Mouse (Mus musculus) forebrain, embryonic 13.5 days (tissue): ENCODE measurements around the gene Ccdc103. TPM values are rescaled to one million over a fixed set of nuclear protein-coding genes. Genes with fewer than 3 reads are reported as not detected.

Source experiments
- ATAC-seq: fragments of 200-750 bp; cut with Nextera tagmentation; 2 replicates; pipeline ENCODE4 v1.8.0; 2017
- H3K27ac ChIP-seq: fragments of 300-500 bp; sonication (generic); 2 replicates; pipeline ENCODE4 v1.5.1; 2015; ENCODE audit warnings: inconsistent platforms, mild to moderate bottlenecking, moderate library complexity
- H3K27me3 ChIP-seq: fragments of 300-500 bp; sonication (generic); 2 replicates; pipeline ENCODE4 v1.6.1; 2015; ENCODE audit warnings: mild to moderate bottlenecking, inconsistent platforms
- H3K36me3 ChIP-seq: fragments of 300-500 bp; sonication (generic); 2 replicates; pipeline ENCODE4 v1.6.1; 2015; ENCODE audit warnings: mild to moderate bottlenecking, inconsistent platforms; ENCODE audit not compliant: poor library complexity, severe bottlenecking
- H3K4me1 ChIP-seq: fragments of 300-500 bp; sonication (generic); 2 replicates; pipeline ENCODE4 v1.6.1; 2015; ENCODE audit warnings: inconsistent platforms
- H3K4me2 ChIP-seq: fragments of 300-500 bp; sonication (generic); 2 replicates; pipeline ENCODE4 v1.6.1; 2015; ENCODE audit warnings: inconsistent platforms, mild to moderate bottlenecking, moderate library complexity
- H3K4me3 ChIP-seq: fragments of 300-500 bp; sonication (generic); 2 replicates; pipeline ENCODE4 v1.5.1; 2015; ENCODE audit warnings: mild to moderate bottlenecking, inconsistent platforms
- H3K9ac ChIP-seq: fragments of 300-500 bp; sonication (generic); 2 replicates; pipeline ENCODE4 v1.6.1; 2015; ENCODE audit warnings: mild to moderate bottlenecking, inconsistent platforms
- H3K9me3 ChIP-seq: fragments of 300-500 bp; sonication (generic); replicated peaks from 2 replicates; pipeline ENCODE4 v1.6.1; 2016; ENCODE audit warnings: inconsistent platforms
- WGBS: fragments of 180-500 bp; shearing (Covaris S2); methylation state at CpG from one replicate; pipeline ENCODE4 v1.1.7; 2015; 5-methylcytosine and 5-hydroxymethylcytosine counted together
- polyA plus RNA-seq: library from polyadenylated mRNA; unstranded; fragments of >200 nt; fragmentation: Nextera tagmentation; extraction: Ambion mirVana; gene quantifications from 2 replicates; pipeline ENCODE4 v1.2.1, GENCODE M21; 2015

Ccdc103 gene
- polyA plus RNA-seq, 1 experiment from 2014 or later, result 1.8 TPM

GRCm38 (mm10) chr11:102895779-102896178, 14.8 kb downstream of the Ccdc103 start:
- Histone ChIP-seq H3K36me3 (no peaks in the 10 kb centered on the region), H3K4me2 (no peak overlapping the region), H3K4me3 (no peak overlapping the region), H3K27me3 (peaks cover 57% of the 10 kb centered on the region), H3K9me3 (no peaks in the 10 kb centered on the region), H3K27ac (no peak overlapping the region), H3K9ac (0 out of 2 replicates have a peak overlapping the region, but pooled peaks have one; percentile 21), H3K4me1 (peaks cover 15% of the 10 kb centered on the region)
- no peak for ATAC-seq
- WGBS, result 85% methylated on average over 9 of the region's 9 CpGs

DNA sequence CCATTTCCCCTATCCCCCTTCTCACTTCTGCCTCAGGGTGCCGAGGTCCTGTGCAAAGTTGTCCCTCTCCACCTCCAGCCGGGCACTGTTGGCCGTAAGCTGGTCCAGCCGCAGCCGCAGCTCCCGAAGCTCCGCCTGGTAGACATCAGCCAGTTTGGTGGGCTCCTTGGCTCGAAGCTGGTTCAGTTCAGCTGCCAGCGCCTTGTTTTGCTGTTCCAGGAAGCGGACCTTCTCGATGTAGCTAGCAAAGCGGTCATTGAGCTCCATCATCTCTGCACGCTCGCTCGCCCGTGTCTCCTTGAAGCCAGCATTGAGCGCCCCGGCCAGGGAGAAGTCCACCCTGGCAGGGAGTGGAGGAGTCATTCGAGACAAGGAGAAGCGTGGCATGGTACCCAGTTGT, 15.6 kb downstream of the Ccdc103 start:
- 82% methylated on average over 20 of the region's 20 CpGs for WGBS

GRCm38 (mm10) chr11:102898408-102898807, 17.4 kb downstream of the Ccdc103 start:
- H3K36me3 ChIP-seq, result no peaks in the 10 kb centered on the region
- no peak overlapping the region for H3K4me2 ChIP-seq
- WGBS, result 64% methylated on average over 9 of the region's 9 CpGs
- no peak overlapping the region for H3K4me3 ChIP-seq
- peaks cover 9% of the 10 kb centered on the region for H3K4me1 ChIP-seq
- H3K9ac ChIP-seq, result peak overlapping the region; percentile 21; the same call in 1 of the 2 replicates
- no peak overlapping the region; the same call in 1 of the 2 replicates for H3K27ac ChIP-seq
- H3K9me3 ChIP-seq, result no peaks in the 10 kb centered on the region
- peak; percentile 64; the same call in 1 of the 2 replicates for ATAC-seq
- H3K27me3 ChIP-seq, result peaks cover 34% of the 10 kb centered on the region

More for the DNA sequence above, 15.6 kb downstream of the Ccdc103 start:
- no peaks in the 10 kb centered on the region for H3K9me3 ChIP-seq
- no peak overlapping the region for H3K4me2 ChIP-seq
- no peak overlapping the region for H3K27ac ChIP-seq
- ATAC-seq, result no peak
- H3K36me3 ChIP-seq, result no peaks in the 10 kb centered on the region
- peaks cover 49% of the 10 kb centered on the region for H3K27me3 ChIP-seq
- H3K4me1 ChIP-seq, result peaks cover 15% of the 10 kb centered on the region
- 0 out of 2 replicates have a peak overlapping the region, but pooled peaks have one; percentile 3 for H3K9ac ChIP-seq
- H3K4me3 ChIP-seq, result no peak overlapping the region

- H3K9me3 ChIP-seq, result no peaks in the 10 kb centered on the region
- no peak within 1 kb of the TSS for H3K27ac ChIP-seq
- peaks cover 11% of the 10 kb centered on the region; the same call in 1 of the 2 replicates for H3K27me3 ChIP-seq
- H3K36me3 ChIP-seq, result peaks cover 13% of the 10 kb centered on the region
- no peak within 1 kb of the TSS for H3K4me3 ChIP-seq
- 0 out of 2 replicates have a peak, but pooled peaks cover 14% of the 10 kb centered on the region for H3K4me1 ChIP-seq
- no peak within 1 kb of the TSS for H3K9ac ChIP-seq
- 15% methylated on average over 7 of the region's 7 CpGs for WGBS
- H3K4me2 ChIP-seq, result no peak within 1 kb of the TSS
- ATAC-seq, result peak; percentile 50
These were observed 19.8 kb downstream of the Ccdc103 start, which contains the start of gene Gfap for GRCm38 (mm10) chr11:102900763-102901162. Gfap (minus strand) TSS chr11:102900912.

- 67% methylated on average over 4 of the region's 4 CpGs for WGBS
- H3K36me3 ChIP-seq, result peaks cover 17% of the 10 kb centered on the region
- ATAC-seq, result 0 out of 2 replicates have a peak, but pooled peaks have one; percentile 17
- H3K9ac ChIP-seq, result no peak overlapping the region
- no peak overlapping the region for H3K4me3 ChIP-seq
- H3K4me1 ChIP-seq, result 0 out of 2 replicates have a peak, but pooled peaks cover 14% of the 10 kb centered on the region
- H3K27me3 ChIP-seq, result peaks cover 8% of the 10 kb centered on the region; the same call in 1 of the 2 replicates
- no peak overlapping the region for H3K4me2 ChIP-seq
- H3K27ac ChIP-seq, result no peak overlapping the region
- H3K9me3 ChIP-seq, result no peaks in the 10 kb centered on the region
These were observed 20.2 kb downstream of the Ccdc103 start for GRCm38 (mm10) chr11:102901199-102901598.

GRCm38 (mm10) chr11:102902107-102902506, 21.1 kb downstream of the Ccdc103 start:
- no peaks in the 10 kb centered on the region for H3K9me3 ChIP-seq
- no peak overlapping the region for H3K9ac ChIP-seq
- H3K4me1 ChIP-seq, result 0 out of 2 replicates have a peak, but pooled peaks cover 14% of the 10 kb centered on the region
- no peak overlapping the region for H3K4me2 ChIP-seq
- H3K27ac ChIP-seq, result no peak overlapping the region
- 75% methylated on average over 5 of the region's 5 CpGs for WGBS
- H3K27me3 ChIP-seq, result 0 out of 2 replicates have a peak, but pooled peaks cover 1% of the 10 kb centered on the region
- no peak for ATAC-seq
- no peak overlapping the region for H3K4me3 ChIP-seq
- peaks cover 26% of the 10 kb centered on the region for H3K36me3 ChIP-seq

- H3K9me3 ChIP-seq, result no peaks in the 10 kb centered on the region
- 89% methylated on average over 7 of the region's 7 CpGs for WGBS
- no peak overlapping the region for H3K9ac ChIP-seq
- H3K4me3 ChIP-seq, result no peak overlapping the region
- no peaks in the 10 kb centered on the region for H3K27me3 ChIP-seq
- peaks cover 42% of the 10 kb centered on the region for H3K36me3 ChIP-seq
- H3K4me1 ChIP-seq, result 0 out of 2 replicates have a peak, but pooled peaks cover 8% of the 10 kb centered on the region
- no peak overlapping the region for H3K4me2 ChIP-seq
- ATAC-seq, result no peak
- no peak overlapping the region for H3K27ac ChIP-seq
These were observed 22.6 kb downstream of the Ccdc103 start for GRCm38 (mm10) chr11:102903654-102904053.

GRCm38 (mm10) chr11:102911376-102911775, 30.4 kb downstream of the Ccdc103 start:
- 73% methylated on average over 7 of the region's 7 CpGs for WGBS

DNA sequence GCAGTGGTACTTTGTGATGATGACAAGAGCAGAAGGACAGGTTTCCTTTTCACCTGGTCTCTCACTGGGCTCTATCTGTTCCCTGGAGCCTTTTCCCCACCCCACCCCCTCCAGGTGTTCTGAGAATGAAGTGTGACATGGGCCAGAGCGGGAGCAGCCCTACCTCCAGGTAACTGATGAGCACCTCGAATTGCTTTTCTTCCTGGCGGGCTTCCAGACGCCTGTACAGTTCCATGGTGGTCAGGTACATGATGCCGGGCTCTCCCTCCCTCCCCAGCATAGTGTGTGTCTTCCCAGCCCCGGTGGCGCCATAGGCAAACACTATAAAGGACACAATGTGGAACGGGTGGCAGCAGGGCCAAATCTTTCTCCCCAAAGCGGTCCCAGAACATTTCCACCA, 34.4 kb downstream of the Ccdc103 start:
- Histone ChIP-seq H3K9ac (no peak overlapping the region), H3K36me3 (peaks cover 57% of the 10 kb centered on the region)
- 91% methylated on average over 9 of the region's 9 CpGs for WGBS

More at GRCm38 (mm10) chr11:102911376-102911775, 30.4 kb downstream of the Ccdc103 start:
- Histone ChIP-seq H3K4me1 (no peaks in the 10 kb centered on the region), H3K4me2 (no peak overlapping the region), H3K9me3 (no peaks in the 10 kb centered on the region), H3K9ac (no peak overlapping the region), H3K27me3 (no peaks in the 10 kb centered on the region), H3K27ac (no peak overlapping the region), H3K36me3 (peaks cover 97% of the 10 kb centered on the region), H3K4me3 (no peak overlapping the region)
- ATAC-seq, result no peak

DNA sequence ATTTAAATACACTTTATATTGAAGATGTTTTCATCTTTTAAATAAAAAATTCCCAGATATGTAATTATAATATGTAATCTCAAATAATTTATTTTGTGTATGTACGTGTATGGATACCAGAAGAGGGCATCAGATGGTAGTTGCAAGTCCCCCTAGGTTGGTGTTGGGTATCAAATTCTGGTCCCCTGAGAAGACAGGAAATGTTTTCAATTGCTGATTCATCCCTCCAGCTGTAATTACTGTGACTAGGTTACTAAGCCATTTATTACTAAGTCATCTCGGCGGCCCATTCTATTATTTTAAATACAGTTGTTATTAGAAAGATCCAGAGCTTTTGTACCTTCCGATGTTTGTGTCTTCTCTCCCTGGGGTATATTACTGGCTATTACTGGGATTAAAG, 37.1 kb downstream of the Ccdc103 start:
- Histone ChIP-seq H3K4me2 (no peak overlapping the region), H3K27ac (no peak overlapping the region), H3K4me3 (no peak overlapping the region), H3K9ac (no peak overlapping the region), H3K9me3 (no peaks in the 10 kb centered on the region), H3K27me3 (no peaks in the 10 kb centered on the region), H3K36me3 (peaks cover 39% of the 10 kb centered on the region), H3K4me1 (peaks cover 19% of the 10 kb centered on the region)
- WGBS, result 94% methylated on average over 4 of the region's 4 CpGs
- no peak for ATAC-seq

More for the DNA sequence above, 34.4 kb downstream of the Ccdc103 start:
- Histone ChIP-seq H3K4me1 (no peaks in the 10 kb centered on the region), H3K27me3 (no peaks in the 10 kb centered on the region), H3K4me3 (no peak overlapping the region), H3K9me3 (no peaks in the 10 kb centered on the region), H3K27ac (no peak overlapping the region), H3K4me2 (no peak overlapping the region)
- no peak for ATAC-seq

DNA sequence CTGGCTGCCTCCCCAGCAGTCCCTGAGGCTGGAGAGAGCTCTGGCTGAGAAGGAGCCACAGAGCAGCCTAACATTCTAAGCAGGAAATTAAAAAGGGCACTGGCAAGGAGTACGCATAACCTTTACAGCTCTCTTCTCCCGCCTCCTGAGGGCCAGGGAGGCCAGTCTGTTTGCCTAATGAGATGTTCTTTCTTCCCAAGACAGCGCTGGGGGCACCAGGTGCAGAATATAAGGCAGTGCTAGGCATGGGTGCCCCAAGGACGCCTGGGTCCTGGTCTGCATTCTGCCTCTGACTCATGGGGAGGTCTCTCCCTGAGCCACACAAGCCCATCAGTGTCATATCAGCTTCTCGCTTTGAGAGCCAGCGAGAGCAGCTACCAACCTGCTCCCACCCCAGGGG, 40.5 kb downstream of the Ccdc103 start:
- H3K36me3 ChIP-seq, result peaks cover 6% of the 10 kb centered on the region; the same call in 1 of the 2 replicates
- H3K27me3 ChIP-seq, result no peaks in the 10 kb centered on the region
- no peak for ATAC-seq
- 74% methylated on average over 6 of the region's 6 CpGs for WGBS
- H3K4me1 ChIP-seq, result peaks cover 37% of the 10 kb centered on the region
- peak overlapping the region; percentile 40; the same call in 1 of the 2 replicates for H3K9ac ChIP-seq
- H3K9me3 ChIP-seq, result no peaks in the 10 kb centered on the region
- no peak overlapping the region for H3K4me3 ChIP-seq
- H3K4me2 ChIP-seq, result no peak overlapping the region
- peak overlapping the region; percentile 6; the same call in 1 of the 2 replicates for H3K27ac ChIP-seq

DNA sequence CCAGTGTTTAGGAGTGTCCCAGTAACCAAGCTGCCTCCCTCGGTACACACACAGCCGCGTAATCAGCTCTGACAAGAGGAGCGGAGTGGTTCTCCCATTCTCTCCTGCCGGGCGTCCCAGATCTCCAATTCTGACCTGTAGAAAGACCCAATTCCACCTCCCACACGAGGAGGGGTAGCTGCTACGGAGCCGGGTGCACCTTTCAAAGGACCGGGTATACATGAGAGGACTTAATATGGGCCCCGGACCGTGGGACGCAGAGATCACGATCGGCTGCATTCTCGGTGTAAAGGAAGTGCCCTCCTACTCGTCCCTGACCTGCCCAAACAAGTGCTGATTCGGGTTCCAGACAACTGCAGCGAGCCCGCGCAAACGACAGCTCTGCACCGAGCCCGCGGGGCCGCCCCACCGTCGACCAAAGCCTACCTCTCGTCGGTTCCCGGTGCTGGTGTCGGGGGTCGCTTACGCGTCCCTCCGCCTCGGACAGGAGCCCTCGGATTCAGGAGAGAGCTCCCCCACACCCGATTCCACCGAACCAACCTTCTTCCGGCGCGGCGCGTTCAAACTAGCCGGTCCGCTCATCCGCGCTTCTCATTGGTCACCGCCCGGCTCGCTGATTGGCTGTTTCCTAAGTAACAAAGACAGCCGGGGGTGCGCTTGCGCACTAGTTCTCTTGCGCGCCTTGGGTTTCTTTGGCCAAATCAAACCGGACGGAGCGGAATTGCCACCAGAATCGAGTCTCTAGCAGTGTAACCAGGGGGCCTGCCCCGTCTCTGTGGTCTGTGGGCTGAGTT, 43.8 kb downstream of the Ccdc103 start, which contains the start of gene Kif18b:
TSS of gene Kif18b (minus strand) at position 568 of the 794 bp plus-strand sequence.
- Histone ChIP-seq H3K4me1 (peaks cover 37% of the 10 kb centered on the region), H3K4me2 (peak within 1 kb of the TSS; percentile 76), H3K4me3 (peak within 1 kb of the TSS; percentile 77), H3K27me3 (no peaks in the 10 kb centered on the region), H3K27ac (peak within 1 kb of the TSS; percentile 90), H3K9me3 (no peaks in the 10 kb centered on the region), H3K36me3 (peaks cover 6% of the 10 kb centered on the region; the same call in 1 of the 2 replicates), H3K9ac (peak within 1 kb of the TSS; percentile 81)
- peak; percentile 94 for ATAC-seq
- under 1% methylated on average over 62 of the region's 62 CpGs for WGBS
